Mouse (Mus musculus): ENCODE measurements around the gene Rpl13. TPM values are rescaled to one million over a fixed set of nuclear protein-coding genes. Genes with fewer than 3 reads are reported as not detected.

Gene Rpl13
- 766 and 789 TPM in 2 replicates for polyA plus RNA-seq (2015; fragmentation: Nextera tagmentation; extraction: Ambion mirVana)

DNA sequence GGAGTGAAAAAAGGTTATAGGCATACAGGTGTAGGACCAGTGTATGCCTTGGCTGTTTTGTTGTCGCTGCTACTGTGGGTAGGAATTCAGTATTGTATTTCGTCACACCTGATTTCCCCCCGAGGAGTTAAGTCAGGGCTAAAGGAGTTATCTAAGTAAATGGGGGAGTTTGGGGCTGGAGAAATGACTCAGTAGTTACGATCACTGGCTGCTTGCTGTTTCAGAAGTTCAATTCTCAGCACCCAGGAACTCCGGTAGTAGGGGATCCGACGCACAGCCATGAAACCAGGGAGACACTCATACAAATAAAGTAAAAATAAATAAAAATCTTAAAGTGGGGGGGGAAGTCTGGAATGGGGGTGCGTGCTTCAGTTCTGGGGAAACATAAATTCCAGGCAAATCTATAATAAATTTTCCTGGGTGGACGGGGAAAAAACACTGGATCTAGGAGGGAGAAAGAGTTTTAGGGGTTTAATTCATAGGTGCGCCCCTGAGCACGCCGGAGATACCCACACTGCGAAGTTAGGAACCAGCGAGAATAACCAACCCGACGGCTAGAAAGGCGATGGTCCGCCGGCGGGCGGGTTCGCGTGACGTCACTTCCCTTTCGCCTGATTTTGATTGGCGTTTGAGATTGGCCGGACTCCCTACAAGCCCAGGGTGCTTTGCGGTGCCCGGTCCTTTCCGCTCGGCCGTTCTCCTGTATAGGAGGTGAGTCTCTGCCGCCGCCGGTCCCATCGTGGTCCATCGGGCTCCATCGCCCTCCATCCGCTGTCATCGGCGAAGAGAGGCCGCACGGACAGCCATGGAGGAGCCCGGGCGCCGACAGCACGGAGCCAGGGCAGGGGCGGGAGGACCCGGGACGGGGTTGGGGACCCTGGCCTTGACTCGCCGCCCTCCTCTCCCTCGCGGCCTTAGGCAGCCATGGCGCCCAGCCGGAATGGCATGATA, at the start of gene Rpl13:
TSS of gene Rpl13 (plus strand) at position 616 of the 951 bp plus-strand sequence.
- 2% methylated on average over 56 of the region's 56 CpGs for WGBS
- peak; percentile 94 for ATAC-seq (ENCODE audit: low FRiP score)
- Histone ChIP-seq H3K9ac (peak within 1 kb of the TSS; percentile 98), H3K9me3 (no peaks in the 10 kb centered on the region), H3K27me3 (no peaks in the 10 kb centered on the region), H3K27ac (peak within 1 kb of the TSS; percentile 97), H3K4me3 (peak within 1 kb of the TSS; percentile 80), H3K4me2 (peak within 1 kb of the TSS; percentile 89), H3K4me1 (replicated peaks) (peaks cover 22% of the 10 kb centered on the region), H3K36me3 (peaks cover 41% of the 10 kb centered on the region)

DNA sequence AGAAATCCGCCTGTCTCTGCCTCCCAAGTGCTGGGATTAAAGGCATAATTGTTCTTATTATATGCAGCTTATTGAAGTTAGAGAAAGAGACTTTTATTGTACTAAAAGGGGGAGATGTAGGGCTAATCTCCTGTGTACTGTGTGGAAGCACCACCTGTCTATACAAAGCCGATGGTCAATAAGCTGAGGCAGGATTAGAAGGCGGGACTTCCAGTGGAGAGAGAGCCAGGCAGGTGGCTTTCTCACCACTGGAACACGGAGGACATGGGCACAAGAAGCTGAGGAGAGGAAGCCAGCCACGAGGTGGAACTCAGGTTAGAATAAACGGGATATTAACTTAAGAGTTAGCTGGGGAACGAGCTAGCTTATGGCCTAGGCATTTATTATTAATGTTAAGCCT, 39.4 kb upstream of the Rpl13 start, which contains the start of gene Spg7:
TSS of gene Spg7 (plus strand) at position 222 of the 400 bp plus-strand sequence.
- H3K4me2 ChIP-seq = no peak within 1 kb of the TSS
- ATAC-seq (ENCODE audit: low FRiP score) = no peak
- H3K27ac ChIP-seq = no peak within 1 kb of the TSS
- peaks cover 30% of the 10 kb centered on the region for H3K4me1 ChIP-seq (replicated peaks)
- H3K9me3 ChIP-seq = no peaks in the 10 kb centered on the region
- WGBS = 77% methylated on average over 7 of the region's 7 CpGs
- peaks cover 8% of the 10 kb centered on the region; the same call in 1 of the 2 replicates for H3K36me3 ChIP-seq
- H3K4me3 ChIP-seq = no peak within 1 kb of the TSS
- H3K9ac ChIP-seq = no peak within 1 kb of the TSS
- no peaks in the 10 kb centered on the region for H3K27me3 ChIP-seq

DNA sequence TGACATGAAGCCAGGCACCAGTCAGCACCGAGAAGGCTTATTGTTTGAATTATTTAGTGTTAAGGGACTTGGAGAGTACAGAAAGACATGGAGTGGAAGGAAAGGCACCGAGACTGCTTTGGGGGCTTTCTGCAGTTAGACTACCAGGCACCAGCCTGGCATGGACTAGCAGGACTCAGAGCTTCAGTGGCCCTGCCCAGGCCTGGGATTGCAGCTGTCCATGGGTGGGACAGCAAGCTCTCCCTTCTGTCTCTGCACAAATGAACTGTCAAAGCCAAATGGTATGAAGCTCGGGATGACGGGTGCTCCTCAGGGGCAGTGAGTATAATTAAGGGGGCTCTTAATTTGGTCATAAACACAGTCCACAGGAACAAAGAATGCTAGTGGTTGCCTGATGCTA, 38.1 kb upstream of the Rpl13 start:
- H3K9me3 ChIP-seq = no peaks in the 10 kb centered on the region
- H3K4me1 ChIP-seq (replicated peaks) = peaks cover 31% of the 10 kb centered on the region
- no peak for ATAC-seq (ENCODE audit: low FRiP score)
- no peaks in the 10 kb centered on the region for H3K27me3 ChIP-seq
- H3K36me3 ChIP-seq = peaks cover 14% of the 10 kb centered on the region; the same call in 1 of the 2 replicates
- 59% methylated on average over 4 of the region's 4 CpGs for WGBS
- peak overlapping the region; percentile 70 for H3K4me2 ChIP-seq
- H3K27ac ChIP-seq = peak overlapping the region; percentile 95
- H3K4me3 ChIP-seq = peak overlapping the region; percentile 88
- H3K9ac ChIP-seq = peak overlapping the region; percentile 89; the same call in 1 of the 2 replicates

DNA sequence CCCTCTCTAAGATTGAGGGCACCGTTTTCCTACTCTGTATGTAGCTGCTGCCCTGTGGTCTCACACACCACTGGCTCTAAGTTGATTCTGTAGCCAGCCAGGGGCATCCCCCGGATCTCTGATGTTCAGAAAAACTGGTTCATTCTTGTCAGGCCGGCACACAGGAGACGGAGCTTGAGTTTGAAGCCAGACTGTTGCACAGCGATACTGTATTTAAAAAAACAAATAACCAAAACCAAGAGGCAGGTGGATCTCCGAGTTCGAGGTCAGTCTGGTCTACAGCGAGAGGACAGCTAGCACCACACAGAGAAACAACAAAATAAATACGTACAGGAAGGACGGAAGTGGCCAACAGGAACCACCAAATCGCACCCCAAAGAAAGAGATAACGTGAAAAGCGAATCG, 37.3 kb upstream of the Rpl13 start:
- peak; percentile 53 for ATAC-seq (ENCODE audit: low FRiP score)
- Histone ChIP-seq H3K9me3 (no peaks in the 10 kb centered on the region), H3K9ac (peak overlapping the region; percentile 89), H3K4me2 (peak overlapping the region; percentile 70), H3K36me3 (peaks cover 14% of the 10 kb centered on the region; the same call in 1 of the 2 replicates), H3K27me3 (no peaks in the 10 kb centered on the region), H3K27ac (peak overlapping the region; percentile 95), H3K4me3 (peak overlapping the region; percentile 88), H3K4me1 (replicated peaks) (peaks cover 31% of the 10 kb centered on the region)
- 2% methylated on average over 14 of the region's 14 CpGs for WGBS

DNA sequence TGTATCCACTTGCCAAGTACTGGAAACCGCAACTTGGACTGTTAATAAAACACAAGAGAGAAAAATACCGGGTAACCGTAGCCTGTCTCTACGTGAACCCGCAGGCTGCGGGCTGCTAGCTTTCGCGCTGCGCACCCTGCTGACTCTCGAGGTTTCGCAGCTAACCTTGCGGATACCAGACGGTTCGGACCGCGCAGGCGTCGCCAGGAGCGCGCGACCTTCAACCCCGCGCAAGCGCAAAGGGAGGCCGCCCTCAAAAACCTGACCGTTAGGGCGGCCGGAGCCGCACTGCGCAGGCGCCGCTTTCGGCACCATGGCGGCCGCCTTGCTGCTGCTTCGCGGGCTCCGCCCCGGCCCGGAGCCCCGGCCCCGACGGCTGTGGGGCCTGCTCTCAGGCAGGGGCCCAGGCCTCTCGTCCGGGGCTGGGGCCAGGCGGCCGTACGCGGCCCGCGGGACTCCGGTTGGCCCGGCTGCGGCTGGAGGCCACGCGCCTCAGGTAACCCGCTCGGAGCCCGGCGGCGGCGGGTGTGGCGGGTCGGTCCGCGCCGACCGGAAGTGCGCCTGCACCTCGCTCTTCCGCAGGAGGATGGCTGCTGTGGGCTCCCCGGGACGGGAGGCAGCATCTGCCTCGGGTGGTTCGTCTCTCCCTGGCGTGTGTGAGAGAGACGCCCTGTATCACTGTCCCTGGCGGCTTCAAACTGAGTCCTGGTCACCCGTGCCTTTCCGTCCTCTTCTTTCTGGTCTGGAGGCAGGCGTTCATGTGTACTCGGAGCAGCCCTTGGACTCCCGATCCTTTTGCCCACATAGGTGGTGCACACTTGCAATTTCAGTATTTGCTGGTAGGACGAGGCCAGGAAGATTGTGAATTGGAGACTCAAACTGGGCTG, 36.7 kb upstream of the Rpl13 start:
- H3K4me1 ChIP-seq (replicated peaks) = peaks cover 31% of the 10 kb centered on the region
- peak overlapping the region; percentile 88 for H3K4me3 ChIP-seq
- H3K4me2 ChIP-seq = peak overlapping the region; percentile 70
- ATAC-seq (ENCODE audit: low FRiP score) = peak; percentile 96
- WGBS = under 1% methylated on average over 76 of the region's 84 CpGs
- H3K27me3 ChIP-seq = no peaks in the 10 kb centered on the region
- peak overlapping the region; percentile 95 for H3K27ac ChIP-seq
- peaks cover 17% of the 10 kb centered on the region for H3K36me3 ChIP-seq
- H3K9me3 ChIP-seq = no peaks in the 10 kb centered on the region
- peak overlapping the region; percentile 89 for H3K9ac ChIP-seq

DNA sequence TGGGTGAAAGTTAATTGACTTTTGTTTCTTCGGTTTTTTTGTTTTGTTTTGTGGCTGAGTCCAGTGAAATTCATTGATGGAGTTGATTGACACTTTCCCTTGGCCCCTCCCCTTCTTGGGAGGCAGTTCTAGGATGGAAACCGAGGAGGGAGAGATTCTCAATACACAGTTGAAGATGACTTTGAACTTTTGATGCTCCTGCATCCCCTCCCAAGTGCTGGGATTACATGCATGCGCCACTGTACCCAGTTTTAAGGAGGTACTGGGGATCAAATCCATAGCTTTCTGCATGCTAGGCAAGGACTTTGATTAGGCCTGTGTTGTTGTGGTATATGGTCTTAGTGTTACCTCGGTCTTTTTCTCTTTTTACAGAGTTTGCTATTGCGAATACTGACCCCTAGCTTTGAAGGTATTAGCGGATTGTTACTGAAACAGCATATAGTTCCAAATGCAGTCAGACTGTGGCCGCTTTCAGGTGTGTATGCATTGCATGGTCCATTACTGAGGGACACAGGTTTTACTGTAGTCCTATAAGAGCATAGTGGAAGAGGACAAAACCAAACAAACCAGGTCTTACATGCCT, 36.0 kb upstream of the Rpl13 start:
- Histone ChIP-seq H3K9me3 (no peaks in the 10 kb centered on the region), H3K27me3 (no peaks in the 10 kb centered on the region), H3K4me3 (peak overlapping the region; percentile 88), H3K27ac (peak overlapping the region; percentile 95), H3K4me2 (peak overlapping the region; percentile 70), H3K9ac (peak overlapping the region; percentile 89), H3K4me1 (replicated peaks) (peaks cover 31% of the 10 kb centered on the region), H3K36me3 (peaks cover 21% of the 10 kb centered on the region)
- no peak for ATAC-seq (ENCODE audit: low FRiP score)
- WGBS = 37% methylated on average over 7 of the region's 7 CpGs

DNA sequence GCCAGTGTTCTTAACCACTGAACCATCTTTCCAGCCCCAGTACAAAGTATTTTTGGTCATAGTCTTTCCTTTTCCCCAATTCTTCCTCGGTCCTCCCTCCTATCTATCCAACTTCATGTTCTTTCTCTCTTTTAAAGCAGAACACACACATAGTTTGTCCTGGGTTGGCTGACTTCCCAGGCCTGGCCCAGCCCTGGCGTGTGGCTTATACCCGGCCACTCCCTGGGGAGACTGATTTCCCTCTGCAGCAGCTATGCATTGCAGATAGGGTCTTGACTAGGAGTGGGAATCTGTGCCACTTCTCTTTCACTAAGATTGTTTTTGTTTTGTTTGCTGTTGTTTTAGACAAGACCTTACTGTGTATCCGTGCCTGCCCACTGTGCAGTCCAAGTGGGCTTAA, 31.0 kb upstream of the Rpl13 start:
- Histone ChIP-seq H3K36me3 (peaks cover 69% of the 10 kb centered on the region), H3K9ac (no peak overlapping the region), H3K27ac (no peak overlapping the region), H3K27me3 (no peaks in the 10 kb centered on the region), H3K4me3 (no peak overlapping the region), H3K4me1 (replicated peaks) (peaks cover 16% of the 10 kb centered on the region), H3K4me2 (no peak overlapping the region), H3K9me3 (no peaks in the 10 kb centered on the region)
- WGBS = 78% methylated on average over 4 of the region's 4 CpGs
- ATAC-seq (ENCODE audit: low FRiP score) = no peak

DNA sequence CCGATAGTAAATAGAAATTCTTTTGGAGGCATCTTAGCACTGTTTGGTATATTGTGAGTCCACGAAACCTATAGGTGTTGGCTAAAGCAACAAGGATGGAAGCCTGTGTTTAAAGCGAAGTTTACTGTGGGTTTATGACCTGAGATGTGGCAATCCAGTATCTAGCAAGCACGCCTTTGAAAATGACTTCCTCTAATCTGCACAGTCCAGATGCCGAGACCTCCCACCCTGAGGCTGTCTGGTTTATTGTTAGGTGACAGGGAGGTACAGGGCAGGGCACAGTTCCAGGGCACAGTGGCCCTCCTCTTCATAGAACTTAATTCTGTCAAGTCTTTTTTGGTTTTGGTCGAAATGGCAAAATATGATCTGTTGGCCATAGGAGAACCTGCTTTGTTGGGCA, 24.9 kb upstream of the Rpl13 start:
- H3K36me3 ChIP-seq = peaks cover 96% of the 10 kb centered on the region

DNA sequence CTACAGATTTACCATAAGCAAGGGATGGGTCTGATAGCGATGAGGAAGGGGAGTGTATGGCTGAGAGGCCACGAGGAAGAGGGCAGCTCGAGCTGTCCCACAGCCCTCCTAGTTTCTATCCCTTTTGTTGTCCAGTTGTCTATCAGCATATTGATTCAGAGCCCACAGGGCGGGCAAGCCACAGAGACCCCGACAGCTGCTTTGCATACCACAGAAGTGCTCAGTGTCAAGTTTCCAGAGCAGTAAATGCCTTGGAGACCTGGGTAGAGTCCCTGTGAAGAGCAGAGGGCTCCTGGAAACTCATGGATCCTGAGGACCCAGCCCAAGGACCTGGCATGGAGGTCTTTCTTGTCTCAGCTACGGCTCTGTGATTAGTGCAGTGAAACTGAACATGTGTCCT, 19.2 kb upstream of the Rpl13 start:
- no peak for ATAC-seq (ENCODE audit: low FRiP score)
- H3K27ac ChIP-seq = no peak overlapping the region

More for the DNA sequence above, 24.9 kb upstream of the Rpl13 start:
- Histone ChIP-seq H3K9ac (peak overlapping the region; percentile 29; the same call in 1 of the 2 replicates), H3K27ac (no peak overlapping the region), H3K4me1 (replicated peaks) (no peaks in the 10 kb centered on the region), H3K4me2 (no peak overlapping the region), H3K4me3 (no peak overlapping the region), H3K27me3 (no peaks in the 10 kb centered on the region), H3K9me3 (no peaks in the 10 kb centered on the region)
- 92% methylated on average over 6 of the region's 6 CpGs for WGBS
- no peak for ATAC-seq (ENCODE audit: low FRiP score)

DNA sequence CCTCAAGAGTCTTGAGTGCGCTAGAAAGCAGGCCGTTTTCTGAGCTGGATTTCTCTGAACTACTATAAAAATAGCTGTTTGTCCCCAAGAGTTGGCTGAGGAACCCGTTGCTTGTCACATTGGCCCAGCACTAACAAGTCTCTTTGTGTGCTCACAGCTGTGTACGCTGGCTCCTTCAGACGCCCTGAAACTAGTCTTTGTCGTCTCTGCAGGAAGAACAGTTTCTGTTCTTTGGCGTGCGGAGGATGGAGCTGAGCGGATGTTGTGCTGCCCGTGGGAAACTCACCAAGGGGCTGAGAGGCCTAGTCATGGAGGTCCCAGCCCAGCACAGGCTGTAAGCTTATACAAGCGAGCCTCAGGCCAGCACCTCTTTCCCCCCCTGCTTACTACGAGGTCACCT, 18.5 kb upstream of the Rpl13 start:
- no peaks in the 10 kb centered on the region for H3K4me1 ChIP-seq (replicated peaks)
- H3K9me3 ChIP-seq = no peaks in the 10 kb centered on the region
- no peak overlapping the region for H3K4me2 ChIP-seq
- H3K36me3 ChIP-seq = peaks cover 97% of the 10 kb centered on the region
- H3K27ac ChIP-seq = no peak overlapping the region
- 88% methylated on average over 12 of the region's 12 CpGs for WGBS
- H3K9ac ChIP-seq = no peak overlapping the region
- no peak overlapping the region for H3K4me3 ChIP-seq
- no peak for ATAC-seq (ENCODE audit: low FRiP score)
- H3K27me3 ChIP-seq = no peaks in the 10 kb centered on the region

More for the DNA sequence above, 19.2 kb upstream of the Rpl13 start:
- no peak overlapping the region for H3K4me2 ChIP-seq
- H3K4me1 ChIP-seq (replicated peaks) = no peaks in the 10 kb centered on the region
- no peaks in the 10 kb centered on the region for H3K9me3 ChIP-seq
- 80% methylated on average over 6 of the region's 6 CpGs for WGBS
- H3K4me3 ChIP-seq = no peak overlapping the region
- no peaks in the 10 kb centered on the region for H3K27me3 ChIP-seq
- no peak overlapping the region for H3K9ac ChIP-seq
- peaks cover 95% of the 10 kb centered on the region for H3K36me3 ChIP-seq

DNA sequence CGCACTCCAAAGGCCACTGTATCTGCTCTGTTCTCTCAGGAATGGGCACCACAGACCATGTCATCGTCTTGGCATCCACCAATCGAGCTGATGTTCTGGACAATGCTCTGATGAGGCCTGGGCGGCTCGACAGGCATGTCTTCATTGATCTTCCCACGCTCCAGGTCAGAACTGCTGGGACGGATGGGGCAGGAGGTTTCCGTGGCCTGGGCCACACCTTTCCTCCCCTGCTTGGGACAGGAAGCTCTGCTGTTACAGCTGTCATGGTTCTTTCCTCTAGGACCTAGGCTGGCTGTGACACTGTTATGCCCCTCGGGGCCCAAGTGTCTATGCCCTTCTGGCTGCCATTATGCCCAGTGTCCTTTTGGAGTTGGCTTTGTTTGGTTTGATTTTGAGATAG, 14.9 kb upstream of the Rpl13 start:
- no peak overlapping the region for H3K4me3 ChIP-seq
- 96% methylated on average over 9 of the region's 9 CpGs for WGBS
- H3K9me3 ChIP-seq = no peaks in the 10 kb centered on the region
- H3K27ac ChIP-seq = no peak overlapping the region
- no peak overlapping the region for H3K4me2 ChIP-seq
- H3K4me1 ChIP-seq (replicated peaks) = no peaks in the 10 kb centered on the region
- H3K36me3 ChIP-seq = peaks cover 98% of the 10 kb centered on the region
- no peaks in the 10 kb centered on the region for H3K27me3 ChIP-seq
- no peak overlapping the region for H3K9ac ChIP-seq
- ATAC-seq (ENCODE audit: low FRiP score) = no peak
